Mouse (Mus musculus) kidney, postnatal 36 days (tissue): ENCODE measurements around the gene A430033K04Rik.

Experiments
- DNase-seq, 2 experiments: peaks; one replicate each; pipeline ENCODE4 v3.0.0; 2021 to 2022; ENCODE audit warnings: mixed read lengths in 2 of 2

The A430033K04Rik gene

DNA sequence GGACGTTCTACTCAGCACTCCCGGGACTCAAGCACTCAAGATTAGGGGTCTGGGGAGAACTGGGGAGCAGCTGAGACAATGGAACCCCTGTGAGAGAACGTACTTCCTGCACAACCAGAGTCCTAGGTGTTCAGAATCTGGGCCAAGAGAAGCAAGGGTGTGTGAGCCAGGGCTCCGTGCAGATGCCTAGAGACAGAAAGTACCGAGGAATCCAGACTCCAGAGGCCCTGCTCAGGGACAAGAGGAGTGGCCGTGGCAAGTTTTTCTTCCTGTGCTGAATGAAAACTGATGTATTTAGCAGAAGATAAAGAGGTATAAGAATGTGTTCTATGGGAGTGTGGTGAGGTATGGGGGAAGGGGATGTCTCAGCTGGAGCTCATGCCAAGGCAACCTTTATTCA is 74.8 kb downstream of the A430033K04Rik start:
- DNase-seq: no peak
